Mouse (Mus musculus): ENCODE data around the gene Pigt.

DNA sequence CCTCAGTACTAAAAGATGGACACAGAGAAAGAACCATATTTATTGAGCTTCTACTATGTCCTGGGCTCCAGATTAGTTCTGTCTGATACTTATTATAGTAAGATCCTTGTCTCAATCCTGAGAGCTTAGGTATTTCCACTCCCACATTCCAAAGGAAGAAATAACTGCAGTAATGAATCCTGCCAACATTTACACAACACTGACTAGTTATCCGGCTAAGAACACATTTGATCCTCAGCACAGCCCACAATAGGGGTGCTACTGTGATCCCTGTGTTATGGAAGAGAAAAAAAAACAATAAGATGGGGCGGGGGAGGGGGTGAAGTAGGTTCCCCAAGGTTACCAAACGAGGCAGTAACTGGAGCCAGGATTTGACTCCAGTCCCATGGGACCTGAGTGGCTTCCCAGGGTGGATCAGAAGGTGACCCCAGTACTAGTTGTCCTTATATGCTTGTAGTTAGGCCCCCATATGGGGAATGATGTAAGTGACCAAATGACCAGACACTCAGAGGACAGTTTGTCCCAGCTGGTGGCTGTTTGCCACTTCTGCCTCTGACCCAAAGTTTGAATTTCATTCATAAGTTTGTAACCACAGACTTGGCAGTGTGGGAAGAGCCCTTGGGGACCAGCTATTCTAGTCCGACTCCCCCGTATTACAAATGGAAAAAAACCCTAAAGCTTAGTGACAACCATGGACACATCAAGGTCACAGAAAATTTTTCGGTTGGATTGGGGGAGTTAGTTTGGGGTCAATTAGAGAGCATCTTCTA lies 41.7 kb upstream of the Pigt start:
- TF ChIP-seq CTCF (IDR thresholded peaks at IDR 0.05; ENCODE audit: insufficient read depth, low read depth, low read length) = no peak
- TF ChIP-seq POLR2A (IDR thresholded peaks at IDR 0.05; ENCODE audit: insufficient read depth, low read depth, low read length) = no peak
